Mouse (Mus musculus) heart, embryonic 12.5 days (tissue): ENCODE measurements at regions not wholly inside any gene's neighbourhood (a gene's known extent, or its start where the extent isn't known, plus 50 kb on each side); places are given as distances from the start of the nearest gene placed in this dataset.
A peak's percentile ranks its signal among the peaks of the same experiment; 100 is the strongest.

Experiments
- ATAC-seq: fragments of 200-750 bp; cut with Nextera tagmentation; 2 replicates; pipeline ENCODE4 v1.8.0; 2017; ENCODE audit warnings: moderate TSS enrichment, moderate library complexity; ENCODE audit not compliant: insufficient number of reproducible peaks, low FRiP score
- H3K27ac ChIP-seq: fragments of 300-500 bp; sonication (generic); 2 replicates; pipeline ENCODE4 v1.5.1; 2016; ENCODE audit warnings: mild to moderate bottlenecking, moderate library complexity; ENCODE audit not compliant: poor library complexity, severe bottlenecking
- H3K27me3 ChIP-seq: fragments of 300-500 bp; sonication (generic); replicated peaks from 2 replicates; pipeline ENCODE4 v1.6.1; 2016; ENCODE audit warnings: mild to moderate bottlenecking, moderate library complexity
- H3K36me3 ChIP-seq: fragments of 300-500 bp; sonication (generic); 2 replicates; pipeline ENCODE4 v1.6.1; 2016; ENCODE audit warnings: mild to moderate bottlenecking, moderate library complexity
- H3K4me1 ChIP-seq: fragments of 300-500 bp; sonication (generic); replicated peaks from 2 replicates; pipeline ENCODE4 v1.6.1; 2016; ENCODE audit warnings: mild to moderate bottlenecking
- H3K4me2 ChIP-seq: fragments of 300-500 bp; sonication (generic); 2 replicates; pipeline ENCODE4 v1.6.1; 2016; ENCODE audit warnings: mild to moderate bottlenecking, moderate library complexity
- H3K4me3 ChIP-seq: fragments of 300-500 bp; sonication (generic); 2 replicates; pipeline ENCODE4 v1.5.1; 2016; ENCODE audit warnings: mild to moderate bottlenecking
- H3K9ac ChIP-seq: fragments of 300-500 bp; sonication (generic); 2 replicates; pipeline ENCODE4 v1.6.1; 2016; ENCODE audit warnings: mild to moderate bottlenecking, moderate library complexity
- H3K9me3 ChIP-seq: fragments of 300-500 bp; sonication (generic); replicated peaks from 2 replicates; pipeline ENCODE4 v1.6.1; 2016; ENCODE audit warnings: mild to moderate bottlenecking, moderate library complexity
- WGBS: fragments of 180-500 bp; shearing (Covaris S2); methylation state at CpG from one replicate; pipeline ENCODE4 v1.1.7; 2016; 5-methylcytosine and 5-hydroxymethylcytosine counted together

DNA sequence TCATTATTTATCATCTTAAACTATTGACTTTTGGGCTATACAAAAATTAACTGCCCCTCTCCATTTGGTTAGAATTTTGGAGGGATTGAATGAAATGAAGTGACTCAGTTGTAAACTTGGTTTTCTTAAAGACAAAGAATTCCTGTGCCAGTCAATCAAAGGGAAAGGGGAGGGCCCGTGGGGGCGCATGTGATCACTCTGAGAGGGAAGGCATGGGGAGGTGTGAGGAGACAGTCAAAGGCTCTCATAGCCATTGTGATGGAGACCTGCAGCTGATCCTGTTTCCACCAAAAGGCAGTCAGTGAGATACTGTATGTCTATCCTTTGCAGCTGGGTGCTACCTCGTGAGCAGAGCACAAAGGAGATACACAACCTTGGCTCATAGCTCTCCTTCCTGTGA lies 156.6 kb upstream of the Slc24a2 start:
- ATAC-seq = no peak
- H3K27me3 ChIP-seq = no peaks in the 10 kb centered on the region
- no peak overlapping the region for H3K9ac ChIP-seq
- WGBS = 76% methylated on average over 3 of the region's 3 CpGs
- H3K27ac ChIP-seq = no peak overlapping the region
- no peak overlapping the region for H3K4me2 ChIP-seq
- no peaks in the 10 kb centered on the region for H3K36me3 ChIP-seq
- no peaks in the 10 kb centered on the region for H3K9me3 ChIP-seq
- H3K4me1 ChIP-seq = 0 out of 2 replicates have a peak, but pooled peaks cover 2% of the 10 kb centered on the region
- H3K4me3 ChIP-seq = no peak overlapping the region

DNA sequence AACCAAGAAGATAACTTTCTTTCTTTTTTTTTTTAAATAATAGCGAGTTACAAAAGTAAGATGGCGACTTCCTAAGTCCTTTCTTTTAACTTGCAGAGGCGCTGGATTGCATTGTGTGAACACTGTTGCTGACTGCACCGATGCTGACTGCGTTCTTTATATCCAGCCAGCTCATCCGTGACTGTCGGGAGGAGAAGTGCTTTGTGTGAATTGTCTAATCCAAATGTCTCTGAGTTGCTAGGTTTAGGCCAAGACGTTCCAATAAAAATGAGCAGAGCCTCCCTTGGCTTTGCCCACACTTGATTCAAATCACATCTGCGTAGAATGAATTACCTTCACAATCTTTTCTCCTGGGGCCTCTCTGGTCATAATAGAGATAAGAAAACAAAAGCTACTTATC lies 156.0 kb upstream of the Slc24a2 start:
- no peak overlapping the region for H3K27ac ChIP-seq
- ATAC-seq = no peak

DNA sequence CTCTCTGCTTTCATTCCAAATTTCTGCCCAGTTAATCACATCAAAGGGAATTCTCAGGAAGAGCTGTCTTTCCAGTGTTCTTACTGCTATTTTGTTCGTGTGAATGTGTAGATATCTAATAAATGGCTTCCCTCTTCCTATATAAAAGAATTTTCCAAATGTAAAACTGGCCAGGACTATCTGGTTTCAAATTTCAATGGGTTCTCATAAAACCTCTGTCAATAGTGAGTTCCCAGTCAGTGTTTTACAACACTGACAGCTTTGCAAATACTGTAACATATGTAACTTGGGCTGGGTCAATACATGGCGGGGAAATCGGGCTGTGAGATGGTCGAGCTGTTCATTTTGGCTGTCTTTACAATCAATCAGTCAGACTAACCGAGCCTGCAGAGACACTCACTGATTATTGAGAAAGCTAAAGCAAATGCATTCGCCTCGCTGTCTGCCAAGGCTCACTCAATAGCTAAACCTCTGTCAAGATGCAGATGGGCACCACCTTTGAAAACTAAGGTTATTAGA lies 155.0 kb upstream of the Slc24a2 start:
- no peak for ATAC-seq
- Histone ChIP-seq H3K9me3 (no peaks in the 10 kb centered on the region), H3K27ac (no peak overlapping the region), H3K9ac (no peak overlapping the region), H3K4me1 (no peaks in the 10 kb centered on the region), H3K27me3 (no peaks in the 10 kb centered on the region), H3K4me2 (no peak overlapping the region), H3K4me3 (no peak overlapping the region), H3K36me3 (no peaks in the 10 kb centered on the region)
- 67% methylated on average over 7 of the region's 7 CpGs for WGBS

More for the DNA sequence above, 156.0 kb upstream of the Slc24a2 start:
- Histone ChIP-seq H3K27me3 (no peaks in the 10 kb centered on the region), H3K36me3 (no peaks in the 10 kb centered on the region), H3K9ac (no peak overlapping the region), H3K4me2 (no peak overlapping the region), H3K4me3 (no peak overlapping the region), H3K9me3 (no peaks in the 10 kb centered on the region), H3K4me1 (no peaks in the 10 kb centered on the region)
- 81% methylated on average over 9 of the region's 9 CpGs for WGBS

DNA sequence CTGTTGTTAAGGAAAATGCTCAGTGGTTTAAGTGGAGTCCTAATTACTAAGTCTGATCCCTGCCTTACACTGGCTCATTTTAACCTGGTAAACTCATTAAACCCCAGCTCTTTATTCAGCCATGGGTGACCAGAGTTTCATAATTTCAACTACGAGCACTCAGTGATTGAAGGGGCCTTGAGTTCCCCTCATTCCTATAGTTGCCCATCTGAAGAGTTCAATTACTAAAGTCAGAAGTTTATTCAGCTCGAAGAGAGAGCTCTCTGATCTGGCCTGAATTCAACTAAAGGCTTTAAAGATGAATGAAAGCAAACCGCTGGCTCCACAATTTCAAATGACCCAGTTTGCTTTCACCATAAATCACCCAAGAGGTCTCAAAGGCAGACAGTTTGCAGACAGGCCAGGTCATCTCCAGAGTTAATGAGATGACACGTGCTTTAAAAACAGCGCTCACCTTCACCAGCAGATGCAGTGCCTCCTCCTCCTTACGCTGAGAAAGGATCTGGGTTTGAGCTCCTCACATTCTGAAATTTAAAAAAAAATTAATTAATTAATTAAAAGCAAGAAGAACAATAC lies 154.3 kb upstream of the Slc24a2 start:
- Histone ChIP-seq H3K4me2 (no peak overlapping the region), H3K9ac (no peak overlapping the region), H3K4me1 (no peaks in the 10 kb centered on the region), H3K9me3 (no peaks in the 10 kb centered on the region), H3K27ac (no peak overlapping the region), H3K27me3 (no peaks in the 10 kb centered on the region), H3K4me3 (no peak overlapping the region), H3K36me3 (no peaks in the 10 kb centered on the region)
- ATAC-seq = no peak
- WGBS = 74% methylated on average over 6 of the region's 6 CpGs

DNA sequence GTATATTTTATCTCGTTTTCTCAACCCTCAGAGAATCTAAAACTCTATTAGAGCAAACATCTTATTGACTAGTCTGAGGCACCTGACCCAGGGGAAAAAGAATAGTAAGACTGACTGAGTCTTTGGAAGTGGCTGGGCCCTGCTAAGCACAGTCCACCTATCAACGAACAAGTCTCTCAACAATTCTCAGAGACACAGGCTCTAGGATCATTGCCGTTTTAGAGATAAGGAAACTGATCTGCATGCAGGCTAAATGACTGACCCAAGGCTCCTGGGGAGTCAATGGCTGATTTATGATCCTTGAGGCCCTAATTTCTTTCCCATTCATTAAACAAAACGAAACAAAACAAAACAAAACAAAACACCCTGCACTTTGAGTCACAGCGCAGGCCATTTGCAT lies 150.4 kb upstream of the Slc24a2 start:
- Histone ChIP-seq H3K36me3 (no peaks in the 10 kb centered on the region), H3K9me3 (no peaks in the 10 kb centered on the region), H3K9ac (no peak overlapping the region), H3K4me3 (no peak overlapping the region), H3K27ac (no peak overlapping the region), H3K27me3 (no peaks in the 10 kb centered on the region), H3K4me1 (no peaks in the 10 kb centered on the region), H3K4me2 (no peak overlapping the region)
- 59% methylated on average over 5 of the region's 5 CpGs for WGBS
- no peak for ATAC-seq

DNA sequence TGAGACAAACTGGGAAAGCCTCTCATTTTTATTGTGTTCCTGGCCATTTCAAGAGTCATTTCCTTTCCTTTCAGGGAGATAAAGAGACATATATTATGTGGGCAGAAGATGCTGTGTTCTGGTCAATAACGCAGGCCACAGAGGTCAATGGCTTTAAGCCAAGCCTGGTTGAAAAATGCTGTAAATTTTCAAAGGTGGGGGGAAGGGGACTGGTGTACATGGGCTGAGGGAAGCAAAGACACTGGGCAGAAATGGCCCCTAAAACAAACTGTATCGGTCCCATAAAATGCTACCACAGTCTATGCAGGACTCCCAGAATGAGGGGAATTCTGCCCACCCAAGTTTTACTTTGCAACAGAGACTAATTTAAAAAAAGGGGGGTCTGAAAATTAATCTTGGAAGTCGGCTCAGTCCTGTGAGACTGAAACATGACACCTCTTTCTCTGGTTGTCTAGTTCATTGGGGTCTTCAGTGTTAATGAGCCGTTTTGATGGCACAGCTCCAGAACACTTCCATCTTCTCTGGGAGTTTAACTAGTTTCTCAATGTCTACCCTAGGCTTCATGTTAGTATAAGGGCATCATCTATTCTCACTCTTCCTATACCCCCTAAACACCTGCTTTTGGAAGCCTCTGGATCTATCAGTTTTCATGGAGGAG lies 149.4 kb upstream of the Slc24a2 start:
- WGBS = 56% methylated on average over 4 of the region's 4 CpGs
- no peaks in the 10 kb centered on the region for H3K27me3 ChIP-seq
- no peak overlapping the region for H3K4me2 ChIP-seq
- H3K36me3 ChIP-seq = no peaks in the 10 kb centered on the region
- H3K4me1 ChIP-seq = no peaks in the 10 kb centered on the region
- H3K9me3 ChIP-seq = no peaks in the 10 kb centered on the region
- no peak overlapping the region for H3K27ac ChIP-seq
- H3K9ac ChIP-seq = no peak overlapping the region
- H3K4me3 ChIP-seq = no peak overlapping the region
- ATAC-seq = no peak

DNA sequence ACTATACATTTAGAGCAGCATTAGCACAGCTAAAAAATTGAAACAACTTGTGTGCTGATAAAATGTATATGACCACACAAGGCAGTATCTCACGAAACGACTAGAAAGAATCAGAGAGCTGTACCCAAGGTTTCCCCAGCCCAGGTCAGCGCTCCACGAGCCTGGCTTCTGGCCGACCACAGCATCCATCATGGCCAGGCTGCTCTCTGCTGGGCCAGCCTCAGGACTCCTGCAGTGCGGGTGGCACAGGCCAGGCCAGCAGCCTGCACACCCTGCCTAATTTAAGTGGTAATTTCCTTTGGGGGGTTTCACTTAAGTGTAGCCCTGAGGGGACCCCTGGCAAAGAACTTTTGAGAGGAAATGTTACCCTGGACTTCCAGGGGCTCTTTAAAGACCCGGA lies 141.7 kb upstream of the Slc24a2 start:
- no peaks in the 10 kb centered on the region for H3K27me3 ChIP-seq
- H3K4me3 ChIP-seq = no peak overlapping the region
- WGBS = 57% methylated on average over 7 of the region's 7 CpGs
- H3K9me3 ChIP-seq = no peaks in the 10 kb centered on the region
- no peak overlapping the region for H3K4me2 ChIP-seq
- no peak for ATAC-seq
- H3K36me3 ChIP-seq = no peaks in the 10 kb centered on the region
- H3K9ac ChIP-seq = no peak overlapping the region
- peaks cover 29% of the 10 kb centered on the region for H3K4me1 ChIP-seq
- H3K27ac ChIP-seq = no peak overlapping the region

DNA sequence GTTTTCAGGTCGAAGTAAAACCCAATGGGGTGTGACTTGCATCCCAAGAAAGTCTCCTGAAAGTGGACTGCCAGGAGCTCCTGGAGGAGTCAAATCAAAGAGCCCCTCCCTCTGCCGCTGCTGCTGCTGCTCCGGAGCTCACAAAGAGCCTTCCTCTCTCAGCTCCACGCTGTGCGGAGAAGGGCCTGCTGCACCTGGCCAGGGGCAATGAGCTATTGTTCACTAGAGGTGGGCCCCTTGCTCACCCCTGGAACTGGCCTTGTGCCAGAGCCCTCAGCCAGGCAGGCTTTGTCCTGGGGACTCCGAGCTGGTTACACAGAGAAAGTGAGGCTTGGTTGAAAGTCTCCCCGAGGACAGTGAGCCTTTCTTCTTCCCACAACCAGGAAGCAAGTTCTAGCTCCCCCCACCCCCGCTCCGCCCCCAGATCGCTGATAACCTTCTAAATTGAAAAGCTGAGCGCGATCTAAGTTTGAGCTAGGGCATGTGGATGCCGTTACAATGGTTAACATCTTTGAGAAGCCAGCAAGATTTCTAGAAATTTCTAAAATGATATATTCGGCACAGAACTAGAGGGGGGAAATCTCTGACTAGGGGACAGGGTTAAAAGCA lies 139.5 kb upstream of the Slc24a2 start:
- H3K9me3 ChIP-seq = no peaks in the 10 kb centered on the region
- no peak overlapping the region; the same call in 1 of the 2 replicates for H3K27ac ChIP-seq
- peak overlapping the region; percentile 34 for H3K4me3 ChIP-seq
- H3K9ac ChIP-seq = peak overlapping the region; percentile 59
- 0 out of 2 replicates have a peak, but pooled peaks have one; percentile 51 for ATAC-seq
- 9% methylated on average over 14 of the region's 14 CpGs for WGBS
- H3K36me3 ChIP-seq = no peaks in the 10 kb centered on the region
- H3K27me3 ChIP-seq = no peaks in the 10 kb centered on the region
- H3K4me1 ChIP-seq = peaks cover 29% of the 10 kb centered on the region
- peak overlapping the region; percentile 66 for H3K4me2 ChIP-seq

DNA sequence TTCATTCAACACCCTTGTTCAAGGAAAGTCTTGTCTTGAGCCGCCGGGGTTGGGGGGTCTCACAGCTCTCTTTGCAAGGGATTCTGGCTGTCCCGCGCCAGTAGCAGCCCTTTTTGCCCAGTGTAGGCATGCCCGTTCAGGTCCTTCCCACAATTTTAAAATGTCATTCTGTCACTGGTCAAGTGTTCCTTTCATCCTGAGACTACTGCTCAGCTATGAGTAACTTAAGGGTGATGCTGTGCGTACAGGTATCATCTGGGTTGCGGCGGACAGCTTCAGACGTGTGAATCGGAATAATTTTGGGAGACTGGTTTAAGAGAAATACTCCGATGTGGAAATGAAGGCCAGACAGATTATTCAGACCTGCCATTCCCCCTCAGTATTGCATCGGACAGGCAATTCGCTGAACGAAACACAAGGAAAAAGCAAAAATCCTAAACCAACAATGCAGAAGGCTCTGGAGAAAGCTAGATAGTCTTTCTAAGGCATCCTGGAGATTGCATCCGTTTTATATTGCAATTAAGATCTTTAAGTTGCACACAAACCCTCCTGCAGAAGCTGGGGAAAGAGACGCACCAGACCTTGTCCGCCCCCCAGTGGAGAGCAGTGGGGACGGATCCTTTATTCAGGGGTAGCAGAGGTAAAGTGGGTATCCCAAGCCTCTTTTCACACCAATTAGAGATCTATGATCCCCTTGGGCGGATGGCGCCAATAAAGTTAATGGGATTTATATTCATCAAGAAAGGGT lies 138.3 kb upstream of the Slc24a2 start:
- Histone ChIP-seq H3K27me3 (no peaks in the 10 kb centered on the region), H3K9me3 (no peaks in the 10 kb centered on the region), H3K36me3 (no peaks in the 10 kb centered on the region), H3K4me3 (peak overlapping the region; percentile 61), H3K4me2 (peak overlapping the region; percentile 85), H3K4me1 (peaks cover 29% of the 10 kb centered on the region), H3K9ac (peak overlapping the region; percentile 77), H3K27ac (peak overlapping the region; percentile 68)
- WGBS = 6% methylated on average over 20 of the region's 20 CpGs
- peak; percentile 76 for ATAC-seq

DNA sequence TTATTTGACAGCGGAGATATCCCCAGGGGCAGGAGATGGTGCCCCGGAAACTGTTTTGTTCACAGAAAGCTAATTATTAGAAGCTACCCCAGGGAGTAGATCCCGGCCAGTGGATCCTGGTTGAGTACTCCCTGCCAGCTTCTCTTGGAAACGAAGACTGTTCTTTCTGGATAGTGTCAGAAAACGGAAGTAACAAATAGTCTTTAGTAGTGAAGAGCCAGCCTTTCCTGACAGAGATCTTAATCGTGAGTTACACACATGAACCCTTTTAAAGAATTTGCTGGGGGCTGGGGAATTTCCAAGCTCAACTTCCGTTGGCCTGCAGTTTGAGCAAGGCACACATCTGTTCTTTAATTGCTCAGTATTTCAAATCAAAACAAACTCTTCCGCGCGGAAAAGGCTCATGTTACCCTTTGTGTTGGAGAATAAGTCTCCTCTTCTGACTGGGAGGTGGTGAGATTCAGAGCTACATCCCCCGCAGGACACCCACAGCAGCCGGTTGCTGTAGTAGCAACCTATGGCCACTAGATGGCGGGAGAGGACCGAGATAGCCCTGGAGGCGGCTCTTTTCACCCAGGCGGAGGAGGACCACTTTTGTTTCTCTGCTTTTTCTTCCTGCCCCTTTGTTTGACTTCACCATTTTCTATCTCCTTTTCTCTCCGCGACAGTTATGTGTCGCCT lies 137.6 kb upstream of the Slc24a2 start:
- ATAC-seq = peak; percentile 76
- H3K36me3 ChIP-seq = no peaks in the 10 kb centered on the region
- no peaks in the 10 kb centered on the region for H3K9me3 ChIP-seq
- peak overlapping the region; percentile 85 for H3K4me2 ChIP-seq
- peaks cover 28% of the 10 kb centered on the region for H3K4me1 ChIP-seq
- WGBS = 11% methylated on average over 19 of the region's 19 CpGs
- H3K4me3 ChIP-seq = peak overlapping the region; percentile 61
- H3K9ac ChIP-seq = peak overlapping the region; percentile 77
- no peaks in the 10 kb centered on the region for H3K27me3 ChIP-seq
- peak overlapping the region; percentile 68 for H3K27ac ChIP-seq
